Mouse (Mus musculus) lung, postnatal 0 days (tissue): ENCODE results near the gene Gas2l1.

Source experiments
- CTCF ChIP-seq: IDR thresholded peaks from 2 replicates; pipeline ENCODE4 v1.5.1; 2016; ENCODE audit warnings: antibody characterized with exemption, mild to moderate bottlenecking
- EP300 ChIP-seq: IDR thresholded peaks from 2 replicates; pipeline ENCODE4 v1.6.1; 2016; ENCODE audit warnings: antibody characterized with exemption, mild to moderate bottlenecking, control low read depth

- TF ChIP-seq CTCF (no peak), EP300 (no peak)
Observed at GRCm38 (mm10) chr11:5060756-5061412, 4.2 kb downstream of the Gas2l1 start.
